Comparison of ENCODE assay signal across 25 mouse cellular contexts in genomic region chr15:7878861-7879260, GRCm38 (mm10).
DNase-seq lines count a peak whose midpoint lies in the region; ATAC-seq lines count a peak whose summit lies in the region.
"Had no signal": no experiment of that assay in that cellular context is flagged by ENCODE, and none has a peak within 500 bp of the region (broad histone marks: within the 10 kb centered on the region; RNA-seq: fewer than 3 reads in every experiment).

No protein-coding gene starts in this region.

- no peak overlapping the region for H3K4me2 ChIP-seq in hindbrain, embryonic 16.5 days (ENCODE audit: low read length)
- no peak overlapping the region for H3K4me2 ChIP-seq in hindbrain, embryonic 12.5 days (replicated peaks)
- H3K4me2 ChIP-seq: embryonic facial prominence, embryonic 15.5 days; forebrain, embryonic 12.5 days; heart, embryonic 11.5 days; liver, embryonic 15.5 days; lung, embryonic 14.5 days had no signal

- no peaks in the 10 kb centered on the region for H3K9me3 ChIP-seq in hindbrain, embryonic 16.5 days (ENCODE audit: control insufficient read depth, low read length)
- H3K9me3 ChIP-seq in hindbrain, embryonic 12.5 days (replicated peaks) = no peaks in the 10 kb centered on the region
- H3K9me3 ChIP-seq: embryonic facial prominence, embryonic 15.5 days; forebrain, embryonic 12.5 days; liver, embryonic 15.5 days had no signal

- no peak overlapping the region for H3K4me3 ChIP-seq in hindbrain, embryonic 16.5 days (ENCODE audit: low read length)
- H3K4me3 ChIP-seq in hindbrain, embryonic 12.5 days = no peak overlapping the region
- no peak overlapping the region for H3K4me3 ChIP-seq in macrophage (ENCODE audit: inconsistent target)
- H3K4me3 ChIP-seq: embryonic facial prominence, embryonic 15.5 days; forebrain, embryonic 12.5 days; liver, embryonic 15.5 days; midbrain, embryonic 12.5 days had no signal

- no peak overlapping the region for H3K27ac ChIP-seq in hindbrain, embryonic 16.5 days (ENCODE audit: low read depth, low read length)
- H3K27ac ChIP-seq in hindbrain, embryonic 12.5 days = no peak overlapping the region
- H3K27ac ChIP-seq in macrophage = peak overlapping the region; percentile 43
- H3K27ac ChIP-seq: embryonic facial prominence, embryonic 15.5 days; forebrain, embryonic 12.5 days; liver, embryonic 15.5 days; midbrain, embryonic 12.5 days had no signal

- no peaks in the 10 kb centered on the region for H3K27me3 ChIP-seq in hindbrain, embryonic 16.5 days (replicated peaks; ENCODE audit: control insufficient read depth, insufficient read depth, low read length)
- no peaks in the 10 kb centered on the region for H3K27me3 ChIP-seq in hindbrain, embryonic 12.5 days
- H3K27me3 ChIP-seq: embryonic facial prominence, embryonic 15.5 days; forebrain, embryonic 12.5 days; liver, embryonic 15.5 days had no signal

- 0 out of 2 replicates have a peak, but pooled peaks have one; percentile 12 for ATAC-seq in hindbrain, embryonic 16.5 days
- no peak for ATAC-seq in hindbrain, embryonic 12.5 days (ENCODE audit: low FRiP score)
- ATAC-seq: CD4-positive, CD25-positive, alpha-beta regulatory T cell, adult 4 months; forebrain, postnatal 0 days; inflammation-experienced regulatory T-cells, adult 6 months had no signal

- peak; percentile 23 for DNase-seq in gastrocnemius, postnatal 25 days
- no peak for DNase-seq in gastrocnemius, postnatal 36 days
- peak; percentile 81 for DNase-seq in skeletal muscle tissue, adult 2 months (ENCODE audit: low read depth, low spot score)
- DNase-seq in retina, embryonic 14.5 days (ENCODE audit: low spot score) = no peak
- DNase-seq: adrenal gland, postnatal 14 days; cerebellum, adult 11-12 months; forebrain, postnatal 0 days; heart, postnatal 36 days; kidney, adult 11 months; kidney, postnatal 14 days; layer of hippocampus, adult 9-11 months; liver; lung, postnatal 14 days; thymus, postnatal 4 days had no signal

- H3K9ac ChIP-seq in hindbrain, embryonic 16.5 days (ENCODE audit: low read depth, low read length) = no peak overlapping the region
- H3K9ac ChIP-seq in hindbrain, embryonic 12.5 days = no peak overlapping the region
- H3K9ac ChIP-seq: embryonic facial prominence, embryonic 15.5 days; forebrain, embryonic 12.5 days; forebrain, postnatal 0 days; liver, embryonic 15.5 days; lung, embryonic 14.5 days; midbrain, embryonic 12.5 days had no signal

- no peaks in the 10 kb centered on the region for H3K79me2 ChIP-seq in macrophage (ENCODE audit: inconsistent target)

- H3K4me1 ChIP-seq in hindbrain, embryonic 16.5 days (ENCODE audit: control insufficient read depth, insufficient read depth, low read depth, low read length) = peaks cover 4% of the 10 kb centered on the region; the same call in 1 of the 2 replicates
- peaks cover 20% of the 10 kb centered on the region for H3K4me1 ChIP-seq in hindbrain, embryonic 12.5 days
- H3K4me1 ChIP-seq: liver, embryonic 15.5 days had no signal

- intact Hi-C loops in gastrocnemius, postnatal 36 days (cut with DNase I) = no loop called here

- 64% methylated on average over 10 of the region's 10 CpGs for WGBS in hindbrain, embryonic 16.5 days
- 71% methylated on average over 10 of the region's 10 CpGs for WGBS in hindbrain, embryonic 12.5 days
- WGBS in macrophage (ENCODE audit: missing documents) = 92% methylated on average over 10 of the region's 10 CpGs

- peaks cover under 1% of the 10 kb centered on the region; the same call in 1 of the 2 replicates for H3K36me3 ChIP-seq in hindbrain, embryonic 16.5 days (ENCODE audit: control insufficient read depth, insufficient read depth, low read length)
- H3K36me3 ChIP-seq in hindbrain, embryonic 12.5 days = peaks cover 8% of the 10 kb centered on the region
- H3K36me3 ChIP-seq in macrophage (ENCODE audit: inconsistent target) = peaks cover 14% of the 10 kb centered on the region; the same call in 1 of the 2 replicates
- H3K36me3 ChIP-seq: liver, embryonic 15.5 days had no signal

Comparison
In these comparisons a context has a peak if more than half of its experiments do, and no peak if none do; other contexts are left out.
1. DNase-seq: peak in gastrocnemius, postnatal 25 days (single experiment) and skeletal muscle tissue, adult 2 months (single experiment); none in gastrocnemius, postnatal 36 days (0 of 2) and retina, embryonic 14.5 days (single experiment).